Mouse (Mus musculus) heart, postnatal 14 days (tissue): ENCODE measurements around the gene Bmp6. TPM values are rescaled to one million over a fixed set of nuclear protein-coding genes. Genes with fewer than 3 reads are reported as not detected.

ENCODE experiments used
- DNase-seq, 2 experiments: peaks; one replicate each; pipeline ENCODE4 v3.0.0; 2021 to 2022
- intact Hi-C: fragments of 180-260 bp; cut with DNase I; formaldehyde crosslinking; loops from one replicate; pipeline ENCODE4 v1.15.1; 2025
- total RNA-seq, 2 experiments: library from RNA; stranded (reverse); gene quantifications; 2 replicates each; pipeline ENCODE4 v1.2.3; 2021

The Bmp6 gene
- total RNA-seq, 2 experiments from 2014 or later = 15.8 to 21.5 TPM

- intact Hi-C loops = loop anchor here (10.0 kb wide), 1 partner anchor 438 kb away; no protein-coding TSS in a partner anchor
- DNase-seq = peak; percentile 38 to 40
Measured at GRCm38 (mm10) chr13:38503137-38503849, 158.4 kb downstream of the Bmp6 start.

DNA sequence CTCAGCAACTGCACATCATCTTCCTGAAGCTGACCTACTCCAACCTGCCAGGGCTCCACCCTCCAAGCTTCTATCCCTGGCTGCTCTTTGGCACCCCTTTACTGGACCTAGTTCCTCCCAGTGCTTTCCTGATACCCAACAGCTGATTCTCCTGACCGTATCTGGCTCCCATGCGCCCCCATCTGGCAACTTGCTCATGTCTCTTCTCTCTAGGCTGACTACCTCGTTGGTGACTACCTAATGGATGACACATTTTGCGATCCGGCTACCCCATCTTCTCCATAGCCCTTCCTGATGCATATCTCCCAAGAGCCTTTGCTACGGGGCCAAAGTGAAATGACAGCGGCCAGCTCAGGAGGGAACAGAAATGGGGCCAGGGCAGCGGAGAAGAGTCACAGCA is 161.4 kb downstream of the Bmp6 start:
- peak; percentile 53 to 58 for DNase-seq
- intact Hi-C loops = loop anchor here (2.0 to 10.0 kb wide), 2 partner anchors 164 to 442 kb away; no protein-coding TSS in a partner anchor

GRCm38 (mm10) chr13:38506936-38507335 is 162.0 kb downstream of the Bmp6 start:
- intact Hi-C loops = loop anchor here (2.0 to 10.0 kb wide), 2 partner anchors 164 to 442 kb away; no protein-coding TSS in a partner anchor
- no peak for DNase-seq

GRCm38 (mm10) chr13:38509681-38510341 is 164.9 kb downstream of the Bmp6 start:
- DNase-seq = peak; percentile 30 to 45
- intact Hi-C loops = loop anchor here (5.0 to 10.0 kb wide), 2 partner anchors 72 to 445 kb away; no protein-coding TSS in a partner anchor

DNA sequence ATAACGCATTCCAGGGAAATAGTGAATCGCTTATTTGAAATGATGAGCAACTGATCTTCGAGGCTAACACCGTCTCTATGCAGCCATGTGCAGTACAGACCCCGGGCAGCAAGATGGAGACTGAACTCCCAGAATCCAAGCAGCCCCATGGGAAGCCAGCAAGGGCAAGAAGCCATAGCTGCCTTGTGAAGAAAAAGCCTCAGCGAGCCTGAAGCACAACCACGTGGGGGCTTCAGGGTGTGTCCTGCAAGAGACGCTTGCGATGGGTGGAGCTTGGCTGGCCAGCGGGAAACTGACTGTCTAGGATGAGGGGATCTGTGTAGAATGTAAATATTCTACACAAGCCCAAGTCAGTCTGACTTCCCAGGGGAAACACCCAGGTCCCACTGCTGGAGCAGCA is 167.1 kb downstream of the Bmp6 start:
- intact Hi-C loops = loop anchor here (5.0 kb wide), 1 partner anchor 70 kb away; no protein-coding TSS in a partner anchor
- DNase-seq = peak; percentile 33 to 50

DNA sequence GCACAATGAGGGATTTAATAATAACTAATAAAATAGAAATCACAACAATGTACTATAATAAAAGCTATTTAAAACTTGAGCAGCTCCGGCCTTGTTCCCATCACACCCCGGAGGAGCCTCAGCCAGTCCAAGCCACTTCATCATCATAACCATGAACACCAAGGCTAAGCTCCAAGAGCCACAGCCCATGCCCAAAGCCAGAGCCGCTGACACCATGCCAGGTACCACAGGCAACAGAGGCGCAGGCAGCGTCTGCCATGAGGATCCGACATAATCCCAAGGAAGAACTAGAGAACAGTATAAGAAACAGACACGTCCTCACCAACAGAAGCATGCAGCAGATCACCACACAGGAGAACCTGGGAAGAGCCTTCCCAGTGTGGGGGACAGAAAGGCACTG is 169.0 kb downstream of the Bmp6 start:
- intact Hi-C loops = loop anchor here (5.0 kb wide), 1 partner anchor 68 kb away; no protein-coding TSS in a partner anchor
- DNase-seq = no peak

- no peak for DNase-seq
- intact Hi-C loops = no loop called here
Measured at GRCm38 (mm10) chr13:38515431-38515830, 170.5 kb downstream of the Bmp6 start.

DNA sequence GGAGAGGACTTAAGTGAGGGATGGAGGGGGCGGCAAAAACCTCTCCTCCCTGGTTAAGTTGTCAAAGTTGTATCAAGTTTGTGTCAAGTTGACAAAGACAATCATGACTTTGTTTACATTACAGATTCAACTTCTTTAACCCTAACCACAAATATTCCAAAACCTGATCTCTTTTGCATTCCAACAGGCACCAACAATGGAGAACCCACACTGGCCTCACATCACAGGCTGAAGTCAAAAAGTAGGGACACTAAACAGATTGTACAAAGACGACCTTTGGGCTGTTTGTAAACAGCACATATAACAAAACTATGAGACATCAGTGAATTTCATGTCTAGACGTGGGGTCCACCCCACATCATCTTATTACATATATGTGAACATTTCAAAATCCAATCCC is 170.9 kb downstream of the Bmp6 start:
- intact Hi-C loops = no loop called here
- no peak for DNase-seq

DNA sequence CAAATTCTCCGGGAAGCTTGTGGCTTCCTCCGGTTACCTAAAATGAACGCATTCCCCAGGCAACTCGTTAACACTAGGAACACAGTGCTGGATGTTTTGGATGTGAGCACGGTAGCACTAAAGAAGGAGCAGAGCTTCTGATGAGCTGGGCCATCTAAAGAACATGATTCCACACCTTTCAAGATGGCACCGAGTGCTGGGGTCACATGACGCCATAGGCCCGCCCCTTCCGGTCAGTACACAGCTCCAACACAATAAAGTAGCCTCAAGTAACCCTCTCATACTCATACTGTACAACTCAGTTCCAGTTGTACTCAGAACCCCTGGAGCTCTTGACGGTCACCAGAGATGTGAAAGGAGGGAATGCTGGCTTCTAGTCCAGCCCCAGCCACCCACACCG is 171.7 kb downstream of the Bmp6 start:
- intact Hi-C loops = no loop called here
- DNase-seq = no peak

DNA sequence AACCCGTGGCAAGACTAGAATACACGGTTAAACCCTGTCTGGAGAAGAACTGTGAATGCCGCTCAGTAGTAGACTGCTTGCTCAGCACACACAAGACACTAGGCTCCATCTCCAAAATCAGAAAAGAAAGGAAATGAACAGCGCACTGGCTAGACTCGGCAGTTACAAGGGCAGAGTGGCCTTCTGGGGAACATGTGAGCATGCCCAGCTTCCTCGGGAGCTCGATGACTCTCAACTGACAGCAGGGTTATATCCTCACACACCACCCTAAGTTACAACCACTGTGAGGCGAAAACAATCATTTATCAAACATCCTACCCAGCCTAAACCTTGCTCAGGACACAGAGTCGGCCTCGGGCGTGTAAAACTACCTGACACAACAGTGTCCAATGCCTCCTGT is 175.4 kb downstream of the Bmp6 start:
- no peak for DNase-seq
- intact Hi-C loops = no loop called here

GRCm38 (mm10) chr13:38522056-38522654 is 177.2 kb downstream of the Bmp6 start:
- intact Hi-C loops = no loop called here
- no peak for DNase-seq

DNA sequence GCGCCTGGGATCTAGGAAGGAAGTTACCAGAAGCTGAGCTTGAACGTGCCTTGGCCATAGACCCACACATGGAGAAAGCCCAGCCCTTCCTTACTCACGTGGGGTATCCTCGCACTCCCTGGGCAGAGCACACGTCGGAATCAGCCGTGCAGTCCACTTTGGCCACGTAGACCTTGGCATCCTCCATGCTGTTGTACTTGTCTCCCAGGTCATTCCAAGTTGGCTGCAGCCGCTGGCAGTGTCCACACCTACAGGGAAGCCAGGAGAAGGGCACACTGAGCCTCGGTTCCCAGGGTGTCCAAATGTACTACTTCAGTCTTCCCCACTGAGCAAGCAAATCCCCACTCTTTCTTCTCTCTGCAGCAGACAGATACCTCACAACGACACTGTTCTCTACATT is 178.3 kb downstream of the Bmp6 start:
- no peak for DNase-seq
- intact Hi-C loops = no loop called here

DNA sequence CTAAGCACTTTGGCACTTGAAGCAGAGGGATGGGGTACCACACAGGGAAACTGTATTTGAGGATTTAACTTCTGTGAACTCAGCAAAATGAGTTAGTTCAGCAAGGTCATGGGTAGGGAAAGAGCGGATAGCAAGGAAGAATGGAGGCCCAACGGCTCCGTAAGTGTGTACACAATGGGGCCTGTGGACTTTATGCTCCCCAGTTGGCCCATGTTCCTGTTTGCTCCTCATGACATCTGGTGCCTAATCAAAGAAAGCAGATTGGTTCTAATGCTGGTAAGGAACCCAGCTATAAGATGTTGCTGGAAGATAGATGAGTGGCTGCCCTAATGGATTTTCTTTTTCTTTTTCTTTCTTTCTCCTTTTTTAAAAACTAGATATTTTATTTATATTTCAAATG is 180.4 kb downstream of the Bmp6 start:
- intact Hi-C loops = loop anchor here (5.0 kb wide), 1 partner anchor 57 kb away; no protein-coding TSS in a partner anchor
- no peak for DNase-seq

DNA sequence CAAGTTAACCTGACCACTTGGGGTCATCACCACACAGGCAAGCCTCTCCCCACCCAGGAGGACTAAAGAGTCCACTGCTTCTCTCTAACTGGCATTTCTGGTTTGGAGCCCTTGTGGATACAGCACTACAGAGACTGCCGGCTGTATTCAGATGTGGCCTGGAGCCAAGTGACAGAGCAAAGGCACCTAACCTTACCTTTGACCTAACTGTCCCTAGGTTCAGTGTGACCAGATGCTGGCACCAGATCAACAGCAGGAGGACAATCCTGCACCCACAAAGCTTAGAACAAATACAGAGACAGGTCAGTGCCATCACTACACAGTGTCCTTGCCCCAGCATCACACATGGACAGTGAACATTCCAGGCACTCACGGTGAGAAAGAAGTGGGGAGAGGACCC is 181.2 kb downstream of the Bmp6 start:
- no peak for DNase-seq
- intact Hi-C loops = loop anchor here (5.0 kb wide), 1 partner anchor 56 kb away; no protein-coding TSS in a partner anchor

- DNase-seq = no peak
- intact Hi-C loops = loop anchor here (5.0 kb wide), 1 partner anchor 55 kb away; no protein-coding TSS in a partner anchor
Measured at GRCm38 (mm10) chr13:38527041-38527796, 182.3 kb downstream of the Bmp6 start.

DNA sequence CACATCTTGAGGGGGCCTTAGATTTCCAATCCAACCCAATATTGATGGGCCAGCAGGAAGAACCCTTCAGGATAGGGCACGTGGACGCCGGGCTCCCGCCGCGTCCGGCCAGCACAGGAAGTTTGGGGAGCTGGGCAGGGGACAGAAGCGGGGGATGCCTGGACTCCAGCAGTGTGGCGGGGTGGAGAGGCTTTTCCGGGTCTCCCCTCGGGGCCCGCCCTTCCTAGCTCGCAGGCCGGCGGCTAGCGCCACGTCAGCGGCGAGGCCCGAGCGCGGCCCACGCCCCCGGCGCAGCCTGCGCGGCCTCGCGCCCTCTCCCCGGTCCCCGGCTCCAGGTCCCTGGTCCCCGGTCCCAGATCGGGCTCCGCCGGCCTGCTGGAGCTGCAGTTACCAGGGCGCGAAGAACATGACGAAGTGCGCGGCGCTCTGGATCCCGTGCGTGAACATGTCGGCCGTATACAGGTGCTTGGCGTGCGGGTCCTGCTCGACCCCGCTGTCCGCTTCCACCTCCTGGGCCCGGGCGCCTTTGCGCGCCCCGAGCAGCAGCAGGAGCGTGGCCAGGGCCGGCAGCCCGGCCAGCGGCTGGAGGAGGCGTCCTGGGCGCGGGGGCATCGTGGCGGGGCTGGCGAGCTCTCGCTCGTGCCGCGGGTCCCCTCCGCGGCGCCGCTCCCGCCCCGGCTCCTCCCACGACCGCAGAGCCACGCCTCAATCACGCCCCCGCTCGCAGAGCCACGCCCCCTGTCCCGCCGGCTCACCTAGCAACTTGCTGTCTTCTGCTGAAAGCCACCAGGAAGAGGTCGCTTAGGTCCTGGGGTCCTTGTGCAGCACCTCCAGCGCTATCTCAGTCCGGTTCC is 183.1 kb downstream of the Bmp6 start:
- intact Hi-C loops = loop anchor here (5.0 kb wide), 1 partner anchor 54 kb away; no protein-coding TSS in a partner anchor
- DNase-seq = peak; percentile 90 to 93

GRCm38 (mm10) chr13:38528687-38529294 is 183.9 kb downstream of the Bmp6 start, which contains the start of gene Txndc5:
Gene Txndc5 (minus strand): TSS chr13:38528824.
- intact Hi-C loops = loop anchor here (5.0 kb wide), 1 partner anchor 54 kb away; no protein-coding TSS in a partner anchor
- DNase-seq = no peak

DNA sequence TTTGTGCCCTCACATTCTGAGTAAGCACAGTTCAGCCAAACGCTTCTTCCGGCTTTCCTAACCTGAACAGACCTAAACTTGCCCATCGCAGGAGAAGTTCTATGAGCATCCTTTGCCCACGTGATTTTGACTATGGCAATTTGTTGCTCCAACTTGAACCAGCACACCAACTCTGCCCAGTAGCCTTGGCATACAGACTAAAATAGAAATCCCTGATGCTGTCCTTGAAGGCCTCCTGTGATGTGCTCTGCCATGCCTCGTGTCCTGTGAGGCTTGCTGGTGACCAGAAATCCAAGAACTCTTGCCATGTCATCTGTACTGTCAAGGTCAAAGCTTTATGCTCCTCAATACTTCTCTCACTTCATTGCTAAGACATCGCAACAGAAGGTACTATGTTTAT is 184.7 kb downstream of the Bmp6 start:
- no peak for DNase-seq
- intact Hi-C loops = loop anchor here (5.0 kb wide), 1 partner anchor 53 kb away; no protein-coding TSS in a partner anchor

DNA sequence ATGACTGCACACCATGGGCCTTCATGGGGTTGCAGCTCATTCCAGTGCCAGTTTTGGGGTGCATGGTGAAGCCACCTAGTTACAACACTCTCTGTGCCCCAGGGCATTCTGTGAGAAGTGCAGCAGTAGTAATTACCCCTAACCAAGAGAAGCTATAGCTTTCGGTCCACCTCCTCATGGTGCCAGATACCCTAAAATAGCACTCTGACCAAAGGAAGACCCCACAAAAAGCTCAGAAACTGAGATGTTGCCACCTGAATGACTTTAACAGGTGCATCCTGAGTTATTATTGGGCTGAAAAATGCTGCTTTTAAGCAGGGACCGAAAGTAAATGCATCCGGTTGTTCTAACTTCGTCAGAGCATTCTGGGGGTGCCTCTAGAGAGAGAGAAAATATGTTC is 186.6 kb downstream of the Bmp6 start:
- intact Hi-C loops = no loop called here
- DNase-seq = no peak
